Mouse (Mus musculus): ENCODE data around the gene Zfhx2.

The Zfhx2 gene

DNA sequence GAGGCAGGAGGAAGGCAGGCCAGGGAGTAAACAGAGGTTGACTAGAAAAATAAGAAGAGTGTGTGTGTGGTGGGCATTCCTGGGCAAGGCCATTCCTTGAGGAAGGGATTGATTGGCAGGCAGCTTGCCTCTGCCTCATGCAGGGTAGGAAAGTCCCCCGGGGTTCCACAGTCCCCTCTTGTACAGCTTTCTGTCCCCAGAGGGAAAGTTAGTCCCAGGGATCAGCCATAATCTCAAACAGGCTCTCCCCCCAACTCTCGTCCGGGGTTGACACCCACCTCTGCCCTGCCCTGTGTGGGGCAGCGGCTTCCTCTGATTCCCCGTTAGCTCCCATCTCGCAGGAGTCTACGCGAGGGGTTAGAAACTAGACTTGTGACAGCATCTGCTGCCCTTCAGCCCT, 14.9 kb upstream of the Zfhx2 start:
- no peak for DNase-seq (ENCODE audit: extremely low read depth, low read depth, low spot score)

- no peak for DNase-seq (ENCODE audit: extremely low read depth, low read depth, low spot score)
Measured at GRCm38 (mm10) chr14:55105836-55106809, 14.0 kb upstream of the Zfhx2 start, which contains the start of gene Ap1g2. Ap1g2 (minus strand) TSS chr14:55106593.

DNA sequence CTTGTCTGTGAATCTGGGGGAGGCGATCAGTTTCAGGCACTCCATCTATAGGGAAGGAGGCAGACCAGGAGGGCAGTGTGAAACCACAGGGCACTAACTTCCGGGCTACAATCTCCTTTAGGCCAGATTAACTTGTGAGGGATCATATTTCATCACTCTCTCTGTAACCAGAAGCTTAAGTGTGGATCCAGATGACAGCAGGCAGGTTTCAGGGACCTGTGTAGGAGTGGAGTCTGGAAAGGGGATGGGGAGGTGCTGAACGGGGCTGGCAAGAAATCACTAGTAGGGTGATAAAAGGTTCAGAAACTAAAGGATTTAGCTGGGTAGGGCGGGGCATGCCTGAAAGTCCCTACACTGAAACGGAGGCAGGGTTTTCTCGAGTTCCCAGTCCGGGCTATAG, 13.3 kb upstream of the Zfhx2 start:
- no peak for DNase-seq (ENCODE audit: extremely low read depth, low read depth, low spot score)

GRCm38 (mm10) chr14:55104365-55104764, 12.2 kb upstream of the Zfhx2 start:
- DNase-seq (ENCODE audit: extremely low read depth, low read depth, low spot score), result no peak

- no peak for DNase-seq (ENCODE audit: extremely low read depth, low read depth, low spot score)
Measured at GRCm38 (mm10) chr14:55102253-55102785, 10.2 kb upstream of the Zfhx2 start.

- DNase-seq (ENCODE audit: extremely low read depth, low read depth, low spot score), result no peak
Measured at GRCm38 (mm10) chr14:55101592-55101991, 9.5 kb upstream of the Zfhx2 start.

- DNase-seq (ENCODE audit: extremely low read depth, low read depth, low spot score), result no peak
Measured at GRCm38 (mm10) chr14:55098067-55098466, 5.9 kb upstream of the Zfhx2 start.

GRCm38 (mm10) chr14:55097646-55098045, 5.5 kb upstream of the Zfhx2 start:
- DNase-seq (ENCODE audit: extremely low read depth, low read depth, low spot score), result no peak

GRCm38 (mm10) chr14:55096573-55097087, 4.5 kb upstream of the Zfhx2 start:
- DNase-seq (ENCODE audit: extremely low read depth, low read depth, low spot score), result no peak

DNA sequence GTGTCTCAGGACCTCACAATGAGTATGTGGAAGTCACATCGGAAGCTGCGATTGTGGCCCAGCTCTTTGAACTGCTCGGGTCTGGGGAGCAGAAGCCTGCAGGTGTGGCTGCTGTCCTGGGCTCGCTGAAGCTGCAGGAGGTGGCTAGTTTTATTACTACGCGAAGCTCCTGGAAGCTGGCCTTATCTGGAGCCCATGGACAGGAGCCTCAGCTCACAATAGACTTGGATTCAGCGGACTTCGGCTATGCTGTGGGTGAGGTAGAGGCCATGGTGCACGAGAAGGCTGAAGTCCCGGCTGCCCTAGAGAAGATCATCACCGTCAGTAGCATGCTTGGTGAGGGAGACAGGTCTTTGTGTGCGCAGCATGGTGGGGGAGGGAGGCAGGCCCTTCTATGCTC, 3.5 kb upstream of the Zfhx2 start:
- no peak for DNase-seq (ENCODE audit: extremely low read depth, low read depth, low spot score)

GRCm38 (mm10) chr14:55095263-55095662, 3.1 kb upstream of the Zfhx2 start:
- DNase-seq (ENCODE audit: extremely low read depth, low read depth, low spot score), result no peak

DNA sequence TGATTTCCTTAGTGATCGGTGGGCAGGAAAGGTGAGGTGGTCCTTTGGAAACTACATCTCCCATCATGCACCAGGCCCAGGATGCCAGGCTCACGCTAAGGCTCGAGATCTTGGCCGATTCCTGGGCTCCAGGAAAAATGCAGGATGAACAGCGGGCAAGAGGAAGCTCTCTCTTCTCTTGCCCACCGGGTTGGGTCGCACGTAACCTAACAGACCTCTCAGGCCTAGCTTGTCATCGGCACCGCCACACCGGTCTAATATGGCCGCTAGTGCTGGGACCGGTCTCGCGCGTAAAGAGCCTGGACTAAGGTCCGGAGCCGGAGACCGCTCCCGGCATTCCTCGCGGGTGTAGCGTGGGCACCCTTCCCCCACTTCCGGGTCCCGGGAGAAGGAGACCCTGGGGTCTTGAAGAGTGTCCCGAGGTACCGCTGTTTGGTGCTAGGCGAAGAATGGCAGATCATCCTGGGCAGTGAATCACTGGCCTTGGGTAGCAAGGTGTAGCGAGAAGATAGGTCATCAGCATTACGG, 2.6 kb upstream of the Zfhx2 start, which contains the start of gene Thtpa:
Gene Thtpa, plus strand, starts transcription at position 81 of the 528 bp plus-strand sequence.
- DNase-seq (ENCODE audit: extremely low read depth, low read depth, low spot score), result no peak

DNA sequence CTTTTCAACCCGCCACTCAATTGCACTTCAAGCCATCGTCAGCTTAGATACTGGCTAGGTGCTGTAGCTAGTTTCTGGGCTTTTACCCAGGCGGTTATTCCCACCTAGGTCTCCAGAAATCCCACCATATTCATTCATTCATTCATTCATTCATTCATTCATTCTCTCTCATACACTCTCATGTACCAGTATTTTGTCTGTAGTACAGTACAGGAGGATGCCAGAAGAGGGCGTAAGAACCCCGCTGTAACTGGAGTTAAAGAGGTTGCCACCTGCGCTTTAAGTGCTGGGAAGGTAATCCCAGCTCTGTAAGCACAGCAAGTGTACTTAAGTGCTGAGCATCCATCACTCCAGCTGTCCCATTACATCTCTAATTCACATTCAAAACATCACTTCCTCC, 1.8 kb upstream of the Zfhx2 start:
- DNase-seq (ENCODE audit: extremely low read depth, low read depth, low spot score), result no peak

DNA sequence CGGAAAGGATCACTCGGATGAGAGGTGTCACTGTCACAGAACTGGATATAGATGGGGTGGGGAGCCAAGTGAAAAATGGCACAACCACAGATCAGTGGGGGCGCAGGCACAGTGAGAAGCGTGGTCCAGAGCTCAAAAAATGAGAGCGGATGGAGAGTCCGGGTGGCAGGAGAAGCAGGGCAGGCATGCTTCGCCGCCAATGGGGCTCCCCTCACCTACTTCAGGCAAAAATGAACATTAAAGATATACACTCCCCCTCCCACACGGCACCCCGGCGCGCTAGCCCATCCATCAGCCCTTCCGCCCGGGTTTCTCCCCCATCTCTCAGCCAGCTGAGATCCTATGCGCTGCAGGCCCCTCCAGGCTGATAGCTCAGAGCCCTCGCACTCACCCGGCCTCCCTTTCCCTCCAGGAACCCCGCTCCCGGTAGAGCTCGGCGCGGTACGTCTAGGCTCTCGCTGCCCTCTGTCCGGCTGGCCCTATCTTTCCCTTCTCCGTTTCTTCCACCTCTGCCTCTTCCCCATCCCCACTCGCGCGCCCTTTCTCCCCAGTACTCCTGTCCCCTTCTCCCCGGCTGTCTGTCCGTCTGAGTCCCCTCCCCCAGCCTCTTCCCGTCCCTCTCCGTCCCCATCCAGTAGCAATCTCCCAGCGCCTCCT, 787 bp downstream of the Zfhx2 start:
- no peak for DNase-seq (ENCODE audit: extremely low read depth, low read depth, low spot score)

DNA sequence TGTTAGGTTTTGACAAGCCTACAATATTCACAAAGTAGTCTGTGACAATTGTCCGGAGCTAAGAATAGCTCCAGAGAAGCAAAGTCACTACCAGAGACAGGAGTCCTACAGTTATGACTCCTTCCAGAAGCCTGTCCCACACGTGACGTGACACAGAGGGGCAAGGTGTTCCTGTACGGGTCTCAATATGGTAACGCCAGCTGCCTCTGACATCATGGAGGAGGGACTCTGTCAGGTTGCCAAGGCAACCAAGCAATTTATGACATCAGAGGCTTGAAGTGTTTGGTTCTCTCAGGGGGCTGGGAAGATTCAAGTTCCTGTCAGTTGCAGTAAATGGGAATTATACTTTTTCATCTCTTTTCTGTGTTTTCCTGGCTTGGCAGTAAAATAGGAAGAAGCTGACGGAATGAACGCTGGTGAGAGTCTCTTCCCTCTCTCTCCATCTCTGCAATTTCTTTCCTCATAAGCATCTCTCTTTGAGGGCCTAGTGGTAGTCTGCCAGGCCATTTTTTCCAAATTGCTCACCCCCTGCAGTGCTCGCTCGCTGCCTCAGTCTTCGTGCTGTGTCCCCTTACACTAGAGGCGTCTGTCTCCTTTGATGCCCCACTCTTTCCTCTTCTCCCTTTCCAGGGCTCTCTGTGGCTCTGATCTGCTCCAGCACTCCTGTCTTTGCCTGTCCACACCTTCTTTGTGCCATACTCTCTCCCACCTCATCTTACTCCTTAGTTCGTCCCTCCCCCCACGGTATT, 2.8 kb downstream of the Zfhx2 start:
- DNase-seq (ENCODE audit: extremely low read depth, low read depth, low spot score), result no peak

DNA sequence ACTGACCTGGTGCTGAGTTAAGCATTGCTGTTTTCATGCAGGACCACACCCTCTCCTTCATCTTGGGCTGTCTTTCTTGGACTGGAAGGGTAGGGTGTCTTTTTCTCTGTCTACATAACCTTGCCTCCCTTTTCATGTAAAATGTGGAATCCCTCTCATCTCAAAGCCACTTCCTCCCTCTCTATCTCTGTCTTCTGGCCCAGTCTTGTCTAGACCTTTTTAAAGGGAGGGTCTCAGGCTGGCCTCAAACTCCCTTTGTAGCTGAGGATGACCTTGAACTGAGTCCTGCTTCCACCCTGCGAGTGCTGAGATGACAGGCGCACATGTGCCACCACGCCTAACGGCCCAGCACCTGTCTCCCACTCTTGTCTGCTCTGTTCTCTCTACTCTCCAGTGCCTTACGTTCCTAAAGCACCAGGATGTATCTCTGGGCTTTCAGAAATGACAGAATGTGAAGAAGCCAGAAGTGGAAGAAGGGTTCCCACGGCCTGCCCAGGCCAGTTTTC, 6.1 kb downstream of the Zfhx2 start:
- DNase-seq (ENCODE audit: extremely low read depth, low read depth, low spot score), result no peak

- DNase-seq (ENCODE audit: extremely low read depth, low read depth, low spot score), result no peak
Measured at GRCm38 (mm10) chr14:55085324-55086008, 6.7 kb downstream of the Zfhx2 start.

DNA sequence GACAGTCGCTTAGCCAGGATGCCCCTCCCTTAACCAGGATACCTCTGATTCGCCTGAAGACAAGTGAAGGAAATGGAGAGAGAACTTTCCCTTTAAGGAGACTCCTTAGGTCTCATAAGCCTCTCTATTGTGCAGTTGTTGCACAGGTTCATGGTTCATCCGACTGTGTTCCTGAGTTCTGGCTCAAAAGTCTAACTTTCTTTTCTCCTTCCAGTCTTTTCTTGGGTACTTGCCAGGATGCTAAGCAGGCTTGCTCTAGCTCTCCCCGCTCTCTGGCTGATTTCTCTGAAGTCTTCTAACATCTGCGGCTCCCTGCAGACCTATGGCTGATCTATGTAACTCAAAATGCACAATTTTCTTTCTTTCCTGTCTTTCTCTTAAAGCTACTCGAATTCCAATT, 8.6 kb downstream of the Zfhx2 start:
- no peak for DNase-seq (ENCODE audit: extremely low read depth, low read depth, low spot score)

- DNase-seq (ENCODE audit: extremely low read depth, low read depth, low spot score), result no peak
Measured at GRCm38 (mm10) chr14:55081105-55081504, 11.0 kb downstream of the Zfhx2 start.
